Mouse (Mus musculus) Patski (cell line): ENCODE data around the gene Aqp5. TPM values are rescaled to one million over a fixed set of nuclear protein-coding genes. Genes with fewer than 3 reads are reported as not detected.
A peak's percentile ranks its signal among the peaks of the same experiment; 100 is the strongest.

ENCODE experiments used
- ATAC-seq: fragments of 100-300 bp; one replicate; pipeline ENCODE4 v1.8.0; 2021
- CTCF ChIA-PET: fragments of 350-600 bp; sonication (Branson Sonifier 250); formaldehyde crosslinking; loops from one replicate; lab custom pipeline; 2022; ENCODE audit warnings: inconsistent platforms; lab: Charles Lee
- POLR2A ChIA-PET: fragments of 350-600 bp; sonication (Branson Sonifier 250); formaldehyde crosslinking; loops from one replicate; lab custom pipeline; 2022; ENCODE audit warnings: antibody characterized with exemption, inconsistent platforms; lab: Charles Lee
- DNase-seq: peaks from one replicate; pipeline ENCODE4 v3.0.0-alpha.2; 2011; ENCODE audit warnings: low read depth, low spot score
- H3K27me3 ChIP-seq: fragments of 371-371 bp; one replicate; pipeline ENCODE4 v1.5.1; 2021
- CTCF ChIP-seq: fragments of 100-300 bp; IDR thresholded peaks from one replicate; pipeline ENCODE4 v1.5.1; 2021
- in situ Hi-C: fragments of 300-500 bp; cut with MboI; formaldehyde crosslinking; loops from 3 replicates; pipeline ENCODE4 v1.11.1; 2018; ENCODE audit warnings: low pct_unique_long_range_greater_than_20kb, mixed read lengths
- polyA plus RNA-seq: library from polyadenylated mRNA; unstranded; gene quantifications from one replicate; pipeline ENCODE4 v1.2.3, GENCODE M21; 2021

Aqp5 gene
- polyA plus RNA-seq = 6.8 TPM

- in situ Hi-C loops = loop anchor here (5.0 to 10.0 kb wide), 2 partner anchors 93 to 314 kb away; no protein-coding TSS in a partner anchor
- ChIA-PET CTCF (no interaction called here), POLR2A (no interaction called here)
- H3K27me3 ChIP-seq = no peaks in the 10 kb centered on the region
- no peak for DNase-seq
- no peak for ATAC-seq
- TF ChIP-seq CTCF = no peak
Measured at GRCm38 (mm10) chr15:99590429-99591084, at the start of gene Aqp5. Gene Aqp5 (plus strand): TSS chr15:99590782.

DNA sequence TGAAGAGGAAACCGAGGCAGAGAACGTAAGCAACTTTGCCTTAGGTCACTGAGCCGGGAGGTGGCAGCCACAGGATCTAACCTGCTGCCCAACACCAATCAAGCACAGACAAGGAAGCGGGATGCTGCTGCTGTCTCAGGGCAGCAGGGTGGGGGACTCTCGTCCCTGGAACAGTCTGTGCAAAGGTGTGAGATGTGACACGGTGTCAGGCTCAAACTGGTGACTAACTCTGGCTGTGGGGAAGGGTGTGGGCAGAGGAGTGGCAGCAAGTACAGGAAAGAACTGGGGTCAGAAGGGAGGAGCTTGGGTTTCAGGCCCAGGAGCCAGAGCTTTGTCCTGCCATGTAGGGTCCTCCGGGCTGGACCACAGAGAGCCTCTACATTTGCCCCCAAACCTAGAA, 46.5 kb upstream of the Aqp5 start:
- CTCF ChIA-PET = interaction anchor here (1.5 kb wide), 1 partner anchor 16 kb away, joined by 4 read pairs; the partner anchor contains the start of gene Faim2
- in situ Hi-C loops = no loop called here
- no peak for ATAC-seq
- no peaks in the 10 kb centered on the region for H3K27me3 ChIP-seq
- DNase-seq = no peak
- POLR2A ChIA-PET = no interaction called here
- no peak for TF ChIP-seq CTCF

GRCm38 (mm10) chr15:99546596-99546995, 44.0 kb upstream of the Aqp5 start:
- peak; percentile 67 for DNase-seq
- POLR2A ChIA-PET = no interaction called here

GRCm38 (mm10) chr15:99547732-99548131, 42.9 kb upstream of the Aqp5 start:
- ATAC-seq (peak; percentile 63), DNase-seq (peak; percentile 79)
- in situ Hi-C loops = no loop called here
- CTCF ChIA-PET = no interaction called here
- no peaks in the 10 kb centered on the region for H3K27me3 ChIP-seq
- TF ChIP-seq CTCF = no peak
- POLR2A ChIA-PET = no interaction called here

More at GRCm38 (mm10) chr15:99546596-99546995, 44.0 kb upstream of the Aqp5 start:
- H3K27me3 ChIP-seq = no peaks in the 10 kb centered on the region
- ATAC-seq = no peak
- in situ Hi-C loops = no loop called here
- CTCF ChIA-PET = no interaction called here
- TF ChIP-seq CTCF = no peak

DNA sequence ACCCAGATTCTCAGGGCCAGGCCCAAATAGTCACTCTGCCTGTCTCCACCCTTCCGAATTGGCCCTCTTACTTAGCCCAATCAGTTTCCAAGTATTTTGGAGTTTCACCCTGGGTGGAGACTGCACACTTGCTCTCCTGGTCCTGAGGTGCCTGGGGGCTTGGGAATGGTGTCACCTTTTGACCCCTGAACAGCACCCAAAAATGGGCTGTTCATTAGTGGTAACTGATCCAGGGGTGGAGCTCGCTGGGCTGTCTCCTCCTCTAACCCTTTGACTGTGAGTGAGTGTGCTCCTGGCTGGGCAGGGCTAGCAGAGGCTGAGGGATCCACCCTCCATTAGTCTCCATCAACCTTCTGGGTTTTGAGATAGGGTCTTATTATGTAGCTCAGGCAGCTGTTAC, 40.7 kb upstream of the Aqp5 start:
- H3K27me3 ChIP-seq = no peaks in the 10 kb centered on the region
- ChIA-PET POLR2A (interaction anchor here (0.7 kb wide), 1 partner anchor 960 kb away, joined by 7 read pairs; no protein-coding TSS in a partner anchor), CTCF (no interaction called here)
- in situ Hi-C loops = no loop called here
- no peak for DNase-seq
- TF ChIP-seq CTCF = no peak
- ATAC-seq = no peak

- ChIA-PET POLR2A (no interaction called here), CTCF (no interaction called here)
- no peak for TF ChIP-seq CTCF
- DNase-seq (no peak), ATAC-seq (peak; percentile 8)
- no peaks in the 10 kb centered on the region for H3K27me3 ChIP-seq
- in situ Hi-C loops = no loop called here
Measured at GRCm38 (mm10) chr15:99553767-99554166, 36.8 kb upstream of the Aqp5 start.

- DNase-seq = no peak
- ChIA-PET POLR2A (no interaction called here), CTCF (no interaction called here)
- no peak for ATAC-seq
- H3K27me3 ChIP-seq = no peaks in the 10 kb centered on the region
- in situ Hi-C loops = no loop called here
- no peak for TF ChIP-seq CTCF
Measured at GRCm38 (mm10) chr15:99558947-99559346, 31.6 kb upstream of the Aqp5 start.

GRCm38 (mm10) chr15:99560246-99560645, 30.3 kb upstream of the Aqp5 start:
- in situ Hi-C loops = no loop called here

GRCm38 (mm10) chr15:99567371-99567770, 23.2 kb upstream of the Aqp5 start:
- H3K27me3 ChIP-seq = no peaks in the 10 kb centered on the region
- DNase-seq (no peak), ATAC-seq (no peak)
- TF ChIP-seq CTCF = no peak
- in situ Hi-C loops = no loop called here
- ChIA-PET CTCF (no interaction called here), POLR2A (no interaction called here)

More at GRCm38 (mm10) chr15:99560246-99560645, 30.3 kb upstream of the Aqp5 start:
- POLR2A ChIA-PET = no interaction called here
- CTCF ChIA-PET = interaction anchor here (1.1 kb wide), 1 partner anchor 15 kb away, joined by 3 read pairs; no protein-coding TSS in a partner anchor
- DNase-seq (no peak), ATAC-seq (no peak)
- H3K27me3 ChIP-seq = no peaks in the 10 kb centered on the region
- TF ChIP-seq CTCF = no peak

- ChIA-PET POLR2A (no interaction called here), CTCF (no interaction called here)
- H3K27me3 ChIP-seq = no peaks in the 10 kb centered on the region
- DNase-seq = no peak
- in situ Hi-C loops = no loop called here
- no peak for ATAC-seq
- no peak for TF ChIP-seq CTCF
Measured at GRCm38 (mm10) chr15:99568682-99569081, 21.9 kb upstream of the Aqp5 start.

DNA sequence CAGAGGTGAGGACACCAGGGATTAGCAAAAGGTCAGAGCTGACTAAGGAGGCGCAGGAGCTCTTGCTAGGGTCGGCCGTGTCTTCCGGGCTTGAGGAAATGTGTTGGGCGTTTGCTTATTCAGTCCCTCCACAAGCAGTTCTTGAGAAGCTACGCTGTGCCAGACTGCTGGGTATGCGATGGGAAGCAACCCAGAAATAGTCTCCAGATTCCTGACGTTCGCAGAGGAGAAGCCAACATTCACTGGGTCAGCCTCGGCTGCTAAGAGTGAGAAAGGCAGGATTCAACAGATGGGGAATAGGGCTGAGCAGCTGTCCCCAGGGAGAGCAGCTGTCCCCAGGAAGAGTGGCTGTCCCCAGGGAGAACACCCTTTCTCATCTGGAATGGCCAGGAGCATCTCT, 21.5 kb upstream of the Aqp5 start:
- in situ Hi-C loops = no loop called here

More for the DNA sequence above, 21.5 kb upstream of the Aqp5 start:
- no peaks in the 10 kb centered on the region for H3K27me3 ChIP-seq
- DNase-seq (no peak), ATAC-seq (no peak)
- ChIA-PET POLR2A (no interaction called here), CTCF (no interaction called here)
- no peak for TF ChIP-seq CTCF
